Mouse (Mus musculus) embryonic facial prominence, embryonic 14.5 days (tissue): Measurements from ENCODE around the gene Fpgs. TPM values are rescaled to one million over a fixed set of nuclear protein-coding genes. Genes with fewer than 3 reads are reported as not detected.

Source experiments
- ATAC-seq: fragments of 200-750 bp; cut with Nextera tagmentation; 2 replicates; pipeline ENCODE4 v1.8.0; 2017; ENCODE audit warnings: low read depth, moderate number of reproducible peaks, moderate TSS enrichment
- DNase-seq: peaks from one replicate; pipeline ENCODE4 v3.0.0-alpha.2; 2015; ENCODE audit warnings: low spot score
- H3K27ac ChIP-seq: fragments of 300-500 bp; sonication (generic); replicated peaks from 2 replicates; pipeline ENCODE4 v1.5.1; 2014; ENCODE audit warnings: low read depth, mild to moderate bottlenecking, low read length, moderate library complexity
- H3K27me3 ChIP-seq: fragments of 300-500 bp; sonication (generic); replicated peaks from 2 replicates; pipeline ENCODE4 v1.6.1; 2014; ENCODE audit warnings: low read length; ENCODE audit not compliant: control insufficient read depth, insufficient read depth
- H3K36me3 ChIP-seq: fragments of 300-500 bp; sonication (generic); 2 replicates; pipeline ENCODE4 v1.6.1; 2014; ENCODE audit warnings: low read length, mixed read lengths; ENCODE audit not compliant: control insufficient read depth, insufficient read depth
- H3K4me1 ChIP-seq: fragments of 300-500 bp; sonication (generic); 2 replicates; pipeline ENCODE4 v1.6.1; 2014; ENCODE audit warnings: antibody characterized with exemption, low read length; ENCODE audit not compliant: control insufficient read depth, insufficient read depth
- H3K4me2 ChIP-seq: fragments of 300-500 bp; sonication (generic); 2 replicates; pipeline ENCODE4 v1.6.1; 2014; ENCODE audit warnings: low read depth, mild to moderate bottlenecking, low read length, moderate library complexity, mixed read lengths
- H3K4me3 ChIP-seq: fragments of 300-500 bp; sonication (generic); 2 replicates; pipeline ENCODE4 v1.5.1; 2014; ENCODE audit warnings: low read depth, mild to moderate bottlenecking, low read length
- H3K9ac ChIP-seq: fragments of 300-500 bp; sonication (generic); 2 replicates; pipeline ENCODE4 v1.6.1; 2014; ENCODE audit warnings: low read depth, mild to moderate bottlenecking, low read length, moderate library complexity, mixed read lengths
- H3K9me3 ChIP-seq: fragments of 300-500 bp; sonication (generic); 2 replicates; pipeline ENCODE4 v1.6.1; 2016; ENCODE audit warnings: low read length; ENCODE audit not compliant: control insufficient read depth
- WGBS: fragments of 180-500 bp; shearing (Covaris S2); extraction: QIAGEN DNeasy Blood & Tissue Kit; methylation state at CpG from one replicate; pipeline ENCODE4 v1.1.7; 2014; 5-methylcytosine and 5-hydroxymethylcytosine counted together
- polyA plus RNA-seq: library from polyadenylated mRNA; unstranded; fragments of >200 nt; fragmentation: Nextera tagmentation; extraction: Ambion mirVana; gene quantifications from 2 replicates; pipeline ENCODE4 v1.2.1, GENCODE M21; 2014

Gene Fpgs
- polyA plus RNA-seq, 1 experiment from 2014 or later = 28.2 TPM

- WGBS = 4% methylated on average over 35 of the region's 58 CpGs
- peak; percentile 53 for ATAC-seq
These were observed 37.6 kb upstream of the Fpgs start for GRCm38 (mm10) chr2:32741273-32742172.

GRCm38 (mm10) chr2:32740916-32741272, 36.9 kb upstream of the Fpgs start, which contains the start of gene 6330409D20Rik:
6330409D20Rik (minus strand) TSS chr2:32741016.
- Histone ChIP-seq H3K4me2 (peak within 1 kb of the TSS; percentile 98), H3K9ac (peak within 1 kb of the TSS; percentile 68), H3K4me3 (peak within 1 kb of the TSS; percentile 52), H3K36me3 (peaks cover 9% of the 10 kb centered on the region; the same call in 1 of the 2 replicates), H3K27me3 (peaks cover 14% of the 10 kb centered on the region), H3K4me1 (peaks cover 11% of the 10 kb centered on the region), H3K27ac (no peak within 1 kb of the TSS), H3K9me3 (no peaks in the 10 kb centered on the region)
- 9% methylated on average over 11 of the region's 11 CpGs for WGBS
- DNase-seq = no peak
- ATAC-seq = no peak

More at GRCm38 (mm10) chr2:32741273-32742172, 37.6 kb upstream of the Fpgs start:
- Histone ChIP-seq H3K27ac (no peak overlapping the region), H3K36me3 (peaks cover 15% of the 10 kb centered on the region), H3K4me3 (peak overlapping the region; percentile 52), H3K4me1 (peaks cover 11% of the 10 kb centered on the region), H3K27me3 (peaks cover 14% of the 10 kb centered on the region), H3K9ac (peak overlapping the region; percentile 68), H3K9me3 (no peaks in the 10 kb centered on the region), H3K4me2 (peak overlapping the region; percentile 98)
- DNase-seq = peak; percentile 68

- ATAC-seq (no peak), DNase-seq (no peak)
- H3K4me3 ChIP-seq = no peak overlapping the region
- peaks cover 11% of the 10 kb centered on the region for H3K4me1 ChIP-seq
- no peaks in the 10 kb centered on the region for H3K36me3 ChIP-seq
- 77% methylated on average over 4 of the region's 4 CpGs for WGBS
- H3K4me2 ChIP-seq = no peak overlapping the region
- H3K27me3 ChIP-seq = peaks cover 14% of the 10 kb centered on the region
- no peak overlapping the region for H3K27ac ChIP-seq
- no peak overlapping the region for H3K9ac ChIP-seq
- H3K9me3 ChIP-seq = no peaks in the 10 kb centered on the region
These were observed 35.4 kb upstream of the Fpgs start for GRCm38 (mm10) chr2:32739311-32739710.

GRCm38 (mm10) chr2:32737008-32737407, 33.1 kb upstream of the Fpgs start:
- DNase-seq (no peak), ATAC-seq (no peak)
- no peaks in the 10 kb centered on the region for H3K36me3 ChIP-seq
- 66% methylated on average over 6 of the region's 6 CpGs for WGBS
- no peak overlapping the region for H3K27ac ChIP-seq
- no peaks in the 10 kb centered on the region for H3K9me3 ChIP-seq
- H3K4me2 ChIP-seq = no peak overlapping the region
- H3K4me3 ChIP-seq = no peak overlapping the region
- peaks cover 9% of the 10 kb centered on the region for H3K27me3 ChIP-seq
- H3K9ac ChIP-seq = no peak overlapping the region
- peaks cover 11% of the 10 kb centered on the region for H3K4me1 ChIP-seq

- ATAC-seq (no peak), DNase-seq (no peak)
- H3K9me3 ChIP-seq = no peaks in the 10 kb centered on the region
- WGBS = 51% methylated on average over 3 of the region's 3 CpGs
- no peak overlapping the region for H3K9ac ChIP-seq
- H3K4me3 ChIP-seq = no peak overlapping the region
- no peaks in the 10 kb centered on the region for H3K36me3 ChIP-seq
- no peak overlapping the region for H3K4me2 ChIP-seq
- peaks cover 8% of the 10 kb centered on the region for H3K4me1 ChIP-seq
- peaks cover 4% of the 10 kb centered on the region; the same call in 1 of the 2 replicates for H3K27me3 ChIP-seq
- no peak overlapping the region for H3K27ac ChIP-seq
These were observed 32.4 kb upstream of the Fpgs start for GRCm38 (mm10) chr2:32736306-32736829.

- ATAC-seq (no peak), DNase-seq (no peak)
- 36% methylated on average over 4 of the region's 4 CpGs for WGBS
- Histone ChIP-seq H3K27ac (no peak overlapping the region), H3K9ac (no peak overlapping the region), H3K4me2 (no peak overlapping the region), H3K9me3 (no peaks in the 10 kb centered on the region), H3K4me3 (no peak overlapping the region), H3K36me3 (no peaks in the 10 kb centered on the region), H3K4me1 (peaks cover 17% of the 10 kb centered on the region), H3K27me3 (no peaks in the 10 kb centered on the region)
These were observed 31.0 kb upstream of the Fpgs start for GRCm38 (mm10) chr2:32734933-32735332.

- no peak overlapping the region for H3K27ac ChIP-seq
- no peak overlapping the region for H3K4me2 ChIP-seq
- ATAC-seq (no peak), DNase-seq (no peak)
- no peaks in the 10 kb centered on the region for H3K27me3 ChIP-seq
- H3K4me3 ChIP-seq = no peak overlapping the region
- WGBS = 49% methylated on average over 4 of the region's 4 CpGs
- no peaks in the 10 kb centered on the region for H3K9me3 ChIP-seq
- H3K9ac ChIP-seq = no peak overlapping the region
- peaks cover 17% of the 10 kb centered on the region for H3K4me1 ChIP-seq
- H3K36me3 ChIP-seq = no peaks in the 10 kb centered on the region
These were observed 30.5 kb upstream of the Fpgs start for GRCm38 (mm10) chr2:32734480-32734879.

- WGBS = 68% methylated on average over 6 of the region's 6 CpGs
- no peaks in the 10 kb centered on the region for H3K27me3 ChIP-seq
- H3K36me3 ChIP-seq = no peaks in the 10 kb centered on the region
- H3K9me3 ChIP-seq = no peaks in the 10 kb centered on the region
- peaks cover 17% of the 10 kb centered on the region for H3K4me1 ChIP-seq
- DNase-seq = no peak
- H3K4me2 ChIP-seq = no peak overlapping the region
- no peak for ATAC-seq
- no peak overlapping the region for H3K4me3 ChIP-seq
- no peak overlapping the region for H3K9ac ChIP-seq
- no peak overlapping the region for H3K27ac ChIP-seq
These were observed 28.8 kb upstream of the Fpgs start for GRCm38 (mm10) chr2:32732695-32733094.
